Mouse (Mus musculus) CH12.LX (cell line): ENCODE measurements at regions not wholly inside any gene's neighbourhood (a gene's known extent, or its start where the extent isn't known, plus 50 kb on each side); places are given as distances from the start of the nearest gene placed in this dataset.

Source experiments
- DNase-seq: peaks from one replicate; pipeline ENCODE4 v3.0.0-alpha.2; 2013; ENCODE audit errors: extremely low read depth
- H3K27ac ChIP-seq: 2 replicates; pipeline ENCODE4 v1.5.1; 2012; ENCODE audit warnings: low read depth, mild to moderate bottlenecking, control low read depth, moderate library complexity; ENCODE audit not compliant: insufficient read depth
- H3K27me3 ChIP-seq: replicated peaks from 2 replicates; pipeline ENCODE3; 2012; ENCODE audit warnings: inconsistent platforms
- H3K36me3 ChIP-seq, 2 experiments: replicated peaks in 1 of 2; 2 replicates each; pipeline versions ENCODE3 to v1.6.1; 2012; ENCODE audit warnings: inconsistent platforms in 1 of 2, low read length in 1 of 2, mild to moderate bottlenecking in 1 of 2, mixed read lengths in 1 of 2, moderate library complexity in 1 of 2; ENCODE audit not compliant: control insufficient read depth in 1 of 2, insufficient read depth in 1 of 2
- H3K4me1 ChIP-seq, 2 experiments: 2 replicates each; pipeline ENCODE4 v1.6.1; 2012; ENCODE audit warnings: inconsistent platforms in 1 of 2, moderate library complexity in 1 of 2; ENCODE audit not compliant: insufficient read depth in 2 of 2, control insufficient read depth in 1 of 2
- H3K4me2 ChIP-seq: 2 replicates; pipeline ENCODE4 v1.6.1; 2012; ENCODE audit warnings: low read depth, mild to moderate bottlenecking, control low read depth; ENCODE audit not compliant: poor library complexity, insufficient read depth, severe bottlenecking
- H3K4me3 ChIP-seq, 3 experiments: fragments of 150-350 bp in 1 of 3; sonication (generic) in 1 of 3; replicated peaks in 1 of 3; 2 replicates each; pipeline versions ENCODE3 to v1.5.1; 2011 to 2012; ENCODE audit warnings: low read depth in 2 of 3, low read length in 2 of 3, mild to moderate bottlenecking in 2 of 3, moderate library complexity in 2 of 3, control low read depth in 1 of 3, improper control_type of control experiment in 1 of 3, inconsistent platforms in 1 of 3, mixed read lengths in 1 of 3; ENCODE audit not compliant: poor library complexity in 1 of 3
- H3K79me2 ChIP-seq: replicated peaks from 2 replicates; pipeline ENCODE4 v1.6.1; 2012; ENCODE audit warnings: mild to moderate bottlenecking, moderate library complexity; ENCODE audit not compliant: control insufficient read depth, poor library complexity, insufficient read depth, severe bottlenecking; ENCODE audit errors: extremely low read depth
- H3K9ac ChIP-seq: 2 replicates; pipeline ENCODE4 v1.6.1; 2012; ENCODE audit warnings: low read depth, mild to moderate bottlenecking, control low read depth, moderate library complexity; ENCODE audit not compliant: insufficient read depth
- H3K9me3 ChIP-seq: replicated peaks from 2 replicates; pipeline ENCODE3; 2012; ENCODE audit warnings: low read length, inconsistent platforms, mixed read lengths
- CTCF ChIP-seq, 2 experiments: IDR thresholded peaks in 1 of 2; conservative IDR thresholded peaks in 1 of 2; 2 replicates each; pipeline ENCODE4 v1.5.1; 2011 to 2012; ENCODE audit warnings: low read depth in 2 of 2, low read length in 2 of 2, improper control_type of control experiment in 1 of 2, inconsistent platforms in 1 of 2, mild to moderate bottlenecking in 1 of 2, moderate library complexity in 1 of 2
- E2F4 ChIP-seq: IDR thresholded peaks from 2 replicates; pipeline ENCODE4 v1.6.1; 2011; ENCODE audit warnings: low read depth, low read length, improper control_type of control experiment; ENCODE audit not compliant: insufficient replicate concordance
- ETS1 ChIP-seq: conservative IDR thresholded peaks from 2 replicates; pipeline ENCODE4 v1.6.1; 2012; ENCODE audit warnings: low read depth, mild to moderate bottlenecking, inconsistent platforms, low read length, improper control_type of control experiment, moderate library complexity
- GABPA ChIP-seq: IDR thresholded peaks from 2 replicates; pipeline ENCODE4 v1.6.1; 2012; ENCODE audit warnings: low read depth, low read length, improper control_type of control experiment, inconsistent platforms; ENCODE audit not compliant: insufficient replicate concordance
- HCFC1 ChIP-seq: IDR thresholded peaks from 2 replicates; pipeline ENCODE4 v1.6.1; 2012; ENCODE audit warnings: low read depth, mild to moderate bottlenecking, inconsistent platforms, low read length, improper control_type of control experiment
- JUN ChIP-seq: IDR thresholded peaks from 2 replicates; pipeline ENCODE4 v1.6.1; 2011; ENCODE audit warnings: low read depth, mild to moderate bottlenecking, low read length, improper control_type of control experiment, moderate library complexity; ENCODE audit not compliant: insufficient read depth
- MXI1 ChIP-seq: IDR thresholded peaks from 2 replicates; pipeline ENCODE4 v1.6.1; 2011; ENCODE audit warnings: mild to moderate bottlenecking, low read depth, low read length, improper control_type of control experiment
- NRF1 ChIP-seq: IDR thresholded peaks from 2 replicates; pipeline ENCODE4 v1.6.1; 2014; ENCODE audit warnings: low read depth, mild to moderate bottlenecking, inconsistent platforms, low read length, improper control_type of control experiment, moderate library complexity
- POLR2A ChIP-seq: IDR thresholded peaks from 2 replicates; pipeline ENCODE4 v1.6.1; 2011; ENCODE audit warnings: low read depth, mild to moderate bottlenecking, improper control_type of control experiment, low read length
- POLR2AphosphoS2 ChIP-seq: IDR thresholded peaks from 2 replicates; pipeline ENCODE4 v1.6.1; 2011; ENCODE audit warnings: low read depth, low read length, improper control_type of control experiment
- RCOR1 ChIP-seq: conservative IDR thresholded peaks from 2 replicates; pipeline ENCODE4 v1.6.1; 2012; ENCODE audit warnings: low read depth, mild to moderate bottlenecking, inconsistent platforms, low read length, improper control_type of control experiment
- SIN3A ChIP-seq: IDR thresholded peaks from 2 replicates; pipeline ENCODE4 v1.6.1; 2012; ENCODE audit warnings: low read length, improper control_type of control experiment, inconsistent platforms
- SMC3 ChIP-seq: IDR thresholded peaks from 2 replicates; pipeline ENCODE4 v1.6.1; 2011; ENCODE audit warnings: low read depth, low read length, improper control_type of control experiment
- TBP ChIP-seq: conservative IDR thresholded peaks from 2 replicates; pipeline ENCODE4 v1.6.1; 2011; ENCODE audit warnings: low read depth, low read length, improper control_type of control experiment
- TCF12 ChIP-seq: IDR thresholded peaks from 2 replicates; pipeline ENCODE4 v1.6.1; 2014; ENCODE audit warnings: low read depth, mild to moderate bottlenecking, inconsistent platforms, low read length, improper control_type of control experiment
- USF1 ChIP-seq: IDR thresholded peaks from 2 replicates; pipeline ENCODE4 v1.6.1; 2014; ENCODE audit warnings: low read depth, mild to moderate bottlenecking, inconsistent platforms, low read length, improper control_type of control experiment
- dilution Hi-C: fragments of 300-500 bp; cut with MboI; formaldehyde crosslinking; loops from 2 replicates; pipeline ENCODE4 v1.14.3; 2020; ENCODE audit warnings: low sequenced_read_pairs; ENCODE audit not compliant: extremely low pct_unique_long_range_greater_than_20kb, extremely low pct_ligation_motif_present
- in situ Hi-C: fragments of 300-500 bp; cut with MboI; formaldehyde crosslinking; loops from 3 replicates; pipeline ENCODE4 v1.14.3; 2019; ENCODE audit warnings: low sequenced_read_pairs, low pct_ligation_motif_present, low pct_unique_long_range_greater_than_20kb, mixed read lengths

DNA sequence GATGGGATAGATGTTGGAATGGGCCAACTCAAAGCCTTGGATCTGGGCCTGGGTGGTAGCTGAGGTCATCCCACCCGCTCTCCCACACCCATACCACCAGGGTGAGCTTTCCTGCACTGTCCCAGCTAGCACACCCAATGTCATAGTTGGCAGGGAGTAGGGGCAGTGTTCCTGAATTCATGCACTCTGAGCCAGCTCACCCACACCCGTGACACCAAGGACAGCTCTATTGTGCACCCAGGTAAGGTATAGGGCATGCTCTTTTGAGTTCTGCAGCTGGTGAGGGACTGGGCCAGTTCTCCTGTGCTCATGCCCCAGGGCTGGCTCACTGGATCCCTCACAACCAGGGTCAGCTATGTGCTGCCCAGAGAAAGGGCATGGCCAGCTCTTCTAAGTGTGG, 64.8 kb upstream of the Peli2 start:
- Histone ChIP-seq H3K79me2 (no peaks in the 10 kb centered on the region), H3K9ac (no peak overlapping the region), H3K36me3 (no peaks in the 10 kb centered on the region), H3K4me3 (no peak overlapping the region), H3K4me2 (no peak overlapping the region), H3K4me1 (no peaks in the 10 kb centered on the region), H3K9me3 (no peaks in the 10 kb centered on the region), H3K27me3 (no peaks in the 10 kb centered on the region), H3K27ac (no peak overlapping the region)
- TF ChIP-seq E2F4 (no peak), SMC3 (no peak), SIN3A (no peak), NRF1 (no peak), CTCF (conservative IDR thresholded peaks at IDR 0.05 in 1 of 2, IDR thresholded peaks at IDR 0.05 in 1 of 2; ENCODE audit: low read depth in 2 of 2, low read length in 2 of 2) (no peak), MXI1 (no peak), GABPA (no peak), HCFC1 (no peak), USF1 (no peak), TBP (no peak), RCOR1 (no peak), POLR2AphosphoS2 (no peak), ETS1 (no peak), POLR2A (no peak)
- in situ Hi-C loops = no loop called here
- dilution Hi-C loops = no loop called here
- no peak for DNase-seq

DNA sequence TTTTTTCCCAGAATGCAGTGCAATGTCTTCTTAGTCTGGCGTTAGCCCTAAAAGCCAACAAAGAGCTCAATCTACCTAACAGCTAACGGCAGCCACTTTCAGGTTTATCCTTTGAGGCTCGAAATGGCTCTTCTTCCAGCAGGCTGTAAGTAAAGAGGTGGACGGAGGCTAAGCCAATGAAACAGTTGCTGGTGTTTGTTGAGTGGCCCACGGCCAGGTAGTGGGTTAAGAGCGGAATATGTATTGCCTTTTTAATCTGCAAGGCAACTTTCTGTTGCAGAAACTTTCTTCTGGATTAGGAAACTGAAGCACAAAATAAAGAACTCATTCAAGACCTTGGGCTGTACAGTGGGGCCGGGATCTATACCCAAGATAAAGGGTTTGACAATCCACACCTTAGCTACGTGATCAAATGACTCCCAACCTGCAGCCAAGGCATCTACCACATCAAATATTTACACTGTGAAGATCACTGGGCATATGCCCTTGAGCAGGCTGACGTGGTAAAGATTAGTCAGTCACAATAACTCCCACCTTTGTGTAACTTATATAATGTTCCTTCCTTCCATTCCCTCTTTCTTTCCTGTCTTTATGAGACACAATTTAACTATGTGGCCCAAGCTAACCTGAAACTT, 62.3 kb upstream of the Peli2 start:
- Histone ChIP-seq H3K9ac (no peak overlapping the region), H3K4me2 (no peak overlapping the region), H3K36me3 (no peaks in the 10 kb centered on the region), H3K4me3 (no peak overlapping the region), H3K27me3 (no peaks in the 10 kb centered on the region), H3K4me1 (no peaks in the 10 kb centered on the region), H3K9me3 (no peaks in the 10 kb centered on the region), H3K27ac (no peak overlapping the region), H3K79me2 (no peaks in the 10 kb centered on the region)
- TF ChIP-seq TCF12 = no peak
- TF ChIP-seq HCFC1 = no peak
- TF ChIP-seq SIN3A = no peak
- no peak for TF ChIP-seq JUN
- no peak for TF ChIP-seq ETS1
- no peak for DNase-seq
- in situ Hi-C loops (no loop called here), dilution Hi-C loops (no loop called here)
